23 mouse cellular contexts compared by ENCODE assay signal in genomic region chr5:20062011-20062410, GRCm38 (mm10).
A peak's percentile ranks its signal among the peaks of the same experiment; 100 is the strongest.
DNase-seq lines count a peak whose midpoint lies in the region; ATAC-seq and TF ChIP-seq lines count a peak whose summit lies in the region.
"Had no signal": no experiment of that assay in that cellular context is flagged by ENCODE, and none has a peak within 500 bp of the region (broad histone marks: within the 10 kb centered on the region; RNA-seq: fewer than 3 reads in every experiment).

No protein-coding gene starts in this region.

- no peak for TF ChIP-seq POLR2A in thymus, adult 2 months (IDR thresholded peaks at IDR 0.05; ENCODE audit: control insufficient read depth, extremely low read depth, insufficient read depth, low read length, poor library complexity)
- TF ChIP-seq POLR2A in lung, adult 2 months (IDR thresholded peaks at IDR 0.05; ENCODE audit: borderline replicate concordance, extremely low read depth, low read depth, low read length), result no peak

- ATAC-seq in inflammation-experienced regulatory T-cells, adult 6 months, result peak; percentile 35
- ATAC-seq: activated CD4-positive, CD25-positive, alpha-beta regulatory T cell, adult 4 months; CD4-positive, CD25-positive, alpha-beta regulatory T cell, adult 4 months; forebrain, embryonic 16.5 days; intestine, postnatal 0 days; Patski had no signal

- H3K4me1 ChIP-seq in thymus, adult 2 months (replicated peaks; ENCODE audit: control insufficient read depth, insufficient read depth, low read length), result peaks cover 3% of the 10 kb centered on the region
- no peaks in the 10 kb centered on the region for H3K4me1 ChIP-seq in lung, adult 2 months (ENCODE audit: control insufficient read depth, insufficient read depth, low read length)
- H3K4me1 ChIP-seq: embryonic facial prominence, embryonic 12.5 days; heart, embryonic 15.5 days; hindbrain, embryonic 15.5 days had no signal

- H3K36me3 ChIP-seq in thymus, adult 2 months (ENCODE audit: control insufficient read depth, insufficient read depth, low read length), result no peaks in the 10 kb centered on the region
- H3K36me3 ChIP-seq: embryonic facial prominence, embryonic 12.5 days; forebrain, embryonic 12.5 days; heart, embryonic 15.5 days; hindbrain, embryonic 10.5 days; hindbrain, embryonic 15.5 days had no signal

- H3K27ac ChIP-seq in gastrocnemius, adult 2 months, result peak overlapping the region; percentile 13; the same call in 1 of the 2 replicates
- no peak overlapping the region for H3K27ac ChIP-seq in thymus, adult 2 months (ENCODE audit: control insufficient read depth, insufficient read depth, low read length)
- H3K27ac ChIP-seq: embryonic facial prominence, embryonic 12.5 days; forebrain, embryonic 12.5 days; heart, embryonic 15.5 days; hindbrain, embryonic 10.5 days; hindbrain, embryonic 15.5 days had no signal

- DNase-seq in gastrocnemius, adult 2 months, result peak; percentile 37
- DNase-seq in gastrocnemius, postnatal 4 days (ENCODE audit: low spot score in 2 of 2), result no peak
- peak; percentile 9 for DNase-seq in thymus, postnatal 25 days
- DNase-seq in thymus, adult 2 months, result no peak
- DNase-seq in lung, adult 2 months, result no peak
- DNase-seq: adrenal gland, postnatal 14 days; cerebellum, adult 2 months; cerebellum, postnatal 10 days; embryo, embryonic 11 days; gastrocnemius, postnatal 10 days; heart, postnatal 14 days; kidney, adult 8-10 months had no signal

- intact Hi-C loops in gastrocnemius, adult 2 months (cut with DNase I), result no loop called here

- no peak for TF ChIP-seq CTCF in gastrocnemius, adult 2 months (IDR thresholded peaks at IDR 0.05)
- TF ChIP-seq CTCF in thymus, adult 2 months (IDR thresholded peaks at IDR 0.05; ENCODE audit: borderline replicate concordance, control insufficient read depth, extremely low read depth, insufficient read depth, low read length, poor library complexity), result no peak
- no peak for TF ChIP-seq CTCF in lung, adult 2 months (IDR thresholded peaks at IDR 0.05; ENCODE audit: insufficient read depth, low read length)

- WGBS in thymus, adult 2 months, result 3% methylated on average over 4 of the region's 4 CpGs
- WGBS in lung, adult 2 months, result 61% methylated on average over 4 of the region's 4 CpGs

- no peak overlapping the region for H3K4me3 ChIP-seq in gastrocnemius, adult 2 months
- H3K4me3 ChIP-seq in thymus, adult 2 months (ENCODE audit: control insufficient read depth, insufficient read depth, low read length), result no peak overlapping the region
- H3K4me3 ChIP-seq in lung, adult 2 months (replicated peaks; ENCODE audit: extremely low read depth, low read depth, low read length), result no peak overlapping the region
- H3K4me3 ChIP-seq: embryonic facial prominence, embryonic 12.5 days; forebrain, embryonic 12.5 days; heart, embryonic 15.5 days; hindbrain, embryonic 10.5 days; hindbrain, embryonic 15.5 days had no signal

- no peaks in the 10 kb centered on the region for H3K27me3 ChIP-seq in thymus, adult 2 months (ENCODE audit: control insufficient read depth, insufficient read depth, low read length)
- H3K27me3 ChIP-seq: embryonic facial prominence, embryonic 12.5 days; heart, embryonic 15.5 days; hindbrain, embryonic 15.5 days had no signal

Comparison
In these comparisons a context has a peak if more than half of its experiments do, and no peak if none do; other contexts are left out.
1. DNase-seq: peak in gastrocnemius, adult 2 months (single experiment) and thymus, postnatal 25 days (single experiment); none in gastrocnemius, postnatal 4 days (0 of 2), thymus, adult 2 months (single experiment) and lung, adult 2 months (single experiment).